Mouse (Mus musculus) inflammation-experienced regulatory T-cells (primary cell): ENCODE measurements around the gene Tprgl. TPM values are rescaled to one million over a fixed set of nuclear protein-coding genes. Genes with fewer than 3 reads are reported as not detected.

Experiments
- polyA plus RNA-seq, 2 experiments: library from polyadenylated mRNA; unstranded; fragments of 100-300 nt; shearing (Covaris generic); gene quantifications; one replicate each; pipeline ENCODE4 v1.2.1; 2017

Tprgl gene
- 100 to 1,000 TPM; 307 to 368 TPM for polyA plus RNA-seq

DNA sequence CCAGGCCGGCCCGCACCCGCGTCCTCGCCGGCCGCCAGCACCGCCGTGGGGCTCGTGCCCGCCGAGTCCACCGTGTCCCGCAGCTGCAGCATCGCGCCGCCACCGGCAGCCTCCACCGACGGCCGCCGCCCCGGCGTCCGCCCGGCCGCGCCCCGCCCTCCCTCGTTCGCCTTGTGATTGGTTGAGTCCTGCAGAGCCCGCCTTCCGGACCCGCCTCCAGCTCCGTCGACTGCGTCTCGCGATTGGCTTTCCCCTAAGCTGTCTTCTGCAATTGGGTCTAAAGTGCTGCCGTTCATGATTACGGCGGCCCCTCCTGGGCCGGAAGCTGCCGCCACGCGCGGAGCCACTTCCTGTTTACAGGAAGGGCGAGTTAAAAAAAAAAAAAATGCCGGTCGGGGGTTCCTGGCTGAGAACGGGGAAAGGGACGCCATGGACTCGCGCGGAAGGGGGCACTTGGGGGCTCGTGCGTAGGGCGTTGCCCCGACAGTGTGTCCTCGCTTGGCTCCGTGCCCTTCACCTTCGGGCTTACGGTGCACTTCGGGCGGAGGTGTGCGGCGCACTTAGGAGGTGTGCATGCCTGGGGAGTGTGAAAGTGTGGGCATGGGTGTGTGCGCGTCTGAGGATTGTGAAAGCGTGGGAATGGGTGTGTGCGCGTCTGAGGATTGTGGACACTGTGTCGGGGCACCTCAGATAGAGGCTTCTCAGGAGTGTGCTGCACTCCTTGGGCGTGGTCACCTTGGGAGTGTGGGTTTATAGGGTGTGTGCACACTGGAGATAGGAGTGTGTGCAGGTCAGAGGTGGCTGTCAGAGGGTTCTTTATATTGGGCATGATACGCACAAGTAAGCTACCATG is at the start of gene Tprgl:
Gene Tprgl, minus strand, starts transcription at position 129 of the 853 bp plus-strand sequence.

DNA sequence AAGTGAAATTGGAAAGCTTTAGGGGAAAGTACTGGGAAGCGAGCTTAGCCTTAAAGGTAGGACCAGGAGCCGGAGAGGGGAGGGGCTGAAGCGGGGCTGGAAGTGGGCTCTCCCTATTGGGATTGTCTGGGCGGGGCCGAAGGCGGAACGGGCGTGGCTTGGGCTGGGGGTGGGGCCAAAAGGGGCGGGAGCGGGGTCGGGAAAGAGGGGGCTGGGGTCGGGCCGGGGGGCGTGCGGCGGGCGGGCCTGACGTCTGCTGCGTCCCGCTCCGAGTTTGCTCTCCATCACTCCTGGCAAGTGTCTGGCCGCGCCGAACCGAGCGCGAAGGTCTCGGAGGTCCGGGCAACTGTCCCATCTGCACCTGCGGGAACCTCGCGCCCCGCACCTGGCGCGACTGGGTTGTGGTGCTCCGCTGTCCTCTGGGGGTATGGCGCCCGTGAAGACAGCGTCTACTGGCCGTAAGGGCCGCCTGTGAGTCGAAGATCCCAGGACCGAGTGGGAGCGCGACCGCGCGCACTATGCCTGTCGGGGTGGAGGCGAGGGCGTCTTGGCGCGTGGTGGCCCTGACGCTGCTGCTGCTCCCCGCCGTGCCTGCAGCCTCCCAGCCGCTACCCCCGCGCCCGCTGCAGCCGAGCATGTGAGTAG is 10.2 kb upstream of the Tprgl start, which contains the start of gene Megf6:
Gene Megf6, plus strand, starts transcription at position 225 of the 645 bp plus-strand sequence.

DNA sequence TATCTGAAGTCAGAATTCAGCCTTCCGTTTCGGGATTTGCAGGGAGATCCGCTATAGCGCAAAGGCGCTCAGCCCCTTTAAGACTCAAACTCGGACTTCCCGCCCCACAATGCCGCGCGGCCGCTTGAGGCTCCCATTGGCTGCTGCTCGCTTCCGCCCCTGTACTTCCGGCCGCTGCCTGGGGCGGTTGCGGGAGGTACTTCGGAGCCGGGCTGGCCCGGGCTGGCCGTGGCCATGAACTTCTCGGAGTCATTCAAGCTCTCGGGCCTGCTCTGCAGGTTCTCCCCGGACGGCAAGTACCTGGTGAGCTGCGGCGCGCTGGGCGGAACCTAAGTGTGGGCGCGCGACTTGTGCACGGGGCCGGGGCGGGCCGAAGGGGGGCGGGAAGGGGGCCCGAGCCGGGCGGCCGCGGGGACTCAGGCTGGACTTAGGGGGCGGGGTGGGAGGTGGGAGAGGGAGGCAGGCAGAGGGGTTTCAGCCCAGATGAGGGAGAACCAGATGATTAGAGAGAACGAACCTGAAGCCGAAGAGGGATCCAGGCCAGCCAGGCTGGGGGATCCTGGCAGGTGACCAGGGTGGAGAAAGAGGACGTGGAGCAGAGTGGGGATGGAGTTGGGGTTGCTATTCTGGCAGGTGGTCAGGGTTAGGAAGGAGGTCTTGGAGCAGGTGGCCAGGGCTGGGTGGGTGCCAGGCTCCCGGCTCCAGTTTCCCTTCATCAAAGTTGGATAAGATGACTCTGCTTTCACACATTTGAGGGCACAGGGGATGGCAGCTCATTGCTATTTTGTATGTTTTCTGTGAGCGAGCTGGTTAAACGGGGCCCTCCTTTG is 18.0 kb downstream of the Tprgl start, which contains the start of gene Wrap73:
Gene Wrap73, plus strand, starts transcription at position 162 of the 830 bp plus-strand sequence.

DNA sequence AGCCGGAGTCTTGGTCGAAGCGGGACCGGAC is 20.5 kb downstream of the Tprgl start, which contains the start of gene Trp73:
Gene Trp73, minus strand, starts transcription at position 27 of the 31 bp plus-strand sequence.

Other genes with a start within 250 kb of the Tprgl start
- 10 to 100 TPM; 64.3 to 70.3 TPM for gene A430005L14Rik, start 203.4 kb downstream of the Tprgl start, polyA plus RNA-seq
- 10 to 100 TPM; 13.8 to 25.9 TPM for gene Dffb, start 185.5 kb downstream of the Tprgl start, polyA plus RNA-seq
- 10 to 100 TPM in 1 of 2 experiments, 1 to 10 TPM in 1; 7.2 to 13.4 TPM for gene Cep104, start 185.5 kb downstream of the Tprgl start, polyA plus RNA-seq
- gene Lrrc47, start 148.9 kb downstream of the Tprgl start, polyA plus RNA-seq, result 10 to 100 TPM; 56.5 to 66.0 TPM
- gene Smim1, start 134.4 kb downstream of the Tprgl start, polyA plus RNA-seq, result 1 to 10 TPM in 1 of 2 experiments, under 1 TPM in 1; 0.80 to 1.7 TPM
- not detected for gene Ccdc27, start 118.0 kb downstream of the Tprgl start, polyA plus RNA-seq
- gene Trp73, start 20.5 kb downstream of the Tprgl start, polyA plus RNA-seq, result under 1 TPM; 0.36 to 0.37 TPM
- gene Wrap73, start 18.3 kb downstream of the Tprgl start, polyA plus RNA-seq, result 10 to 100 TPM; 36.6 to 47.4 TPM
- 1 to 10 TPM in 1 of 2 experiments, under 1 TPM in 1; 0.65 to 6.3 TPM for gene Megf6, start 10.1 kb upstream of the Tprgl start, polyA plus RNA-seq
- gene Arhgef16, start 141.0 kb upstream of the Tprgl start, polyA plus RNA-seq, result 1 to 10 TPM in 1 of 2 experiments, under 1 TPM in 1; 0.80 to 2.2 TPM
- not detected for gene B230104I21Rik, start 175.5 kb upstream of the Tprgl start, polyA plus RNA-seq